Mouse (Mus musculus) lung, postnatal 10 days (tissue): Measurements from ENCODE around the gene Zfp740.
A peak's percentile ranks its signal among the peaks of the same experiment; 100 is the strongest.

ENCODE experiments used
- DNase-seq: peaks from one replicate; pipeline ENCODE4 v3.0.0; 2021

Gene Zfp740

DNA sequence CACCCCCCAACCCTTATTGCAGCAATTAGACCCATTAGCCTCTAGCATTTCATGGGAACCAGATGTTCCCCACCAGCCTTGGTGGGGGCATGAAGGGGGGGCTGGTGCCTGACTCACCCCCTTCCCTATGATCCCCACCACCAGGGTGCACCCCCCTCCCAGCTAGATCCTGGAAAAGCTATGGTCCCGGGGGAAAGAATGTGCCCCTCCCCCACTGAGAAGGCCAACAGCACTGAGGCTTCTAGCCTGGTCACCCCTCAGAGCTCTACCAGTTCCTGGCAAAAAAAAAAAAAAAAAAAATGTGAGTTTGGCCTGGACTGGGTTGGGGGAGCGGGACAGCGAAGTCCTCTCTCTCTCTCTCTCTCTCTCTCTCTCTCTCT, 45.8 kb downstream of the Zfp740 start:
- DNase-seq, result peak; percentile 64

DNA sequence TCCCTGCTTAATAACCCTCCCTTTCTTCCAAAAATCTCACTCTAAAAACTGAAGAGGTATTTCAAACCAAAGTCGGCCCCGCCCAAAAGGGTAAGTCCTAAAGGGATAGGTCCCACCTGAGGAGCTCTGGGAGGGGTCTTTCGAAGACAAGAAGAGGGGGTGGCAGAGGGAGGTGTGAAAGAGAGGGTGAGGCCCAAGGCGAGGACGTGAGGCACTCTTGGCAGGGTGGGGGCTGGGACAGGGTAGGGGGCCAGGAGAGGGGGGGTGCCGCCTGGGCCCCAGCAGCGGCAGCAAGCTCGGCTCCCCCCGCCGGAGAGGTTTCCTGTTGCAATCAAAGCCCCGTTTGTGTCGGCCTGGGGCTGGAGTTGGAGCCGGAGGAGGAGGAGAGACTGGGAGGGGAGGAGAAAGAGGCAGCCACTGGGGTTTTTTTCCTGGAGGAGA, 46.2 kb downstream of the Zfp740 start:
- DNase-seq, result peak; percentile 76

DNA sequence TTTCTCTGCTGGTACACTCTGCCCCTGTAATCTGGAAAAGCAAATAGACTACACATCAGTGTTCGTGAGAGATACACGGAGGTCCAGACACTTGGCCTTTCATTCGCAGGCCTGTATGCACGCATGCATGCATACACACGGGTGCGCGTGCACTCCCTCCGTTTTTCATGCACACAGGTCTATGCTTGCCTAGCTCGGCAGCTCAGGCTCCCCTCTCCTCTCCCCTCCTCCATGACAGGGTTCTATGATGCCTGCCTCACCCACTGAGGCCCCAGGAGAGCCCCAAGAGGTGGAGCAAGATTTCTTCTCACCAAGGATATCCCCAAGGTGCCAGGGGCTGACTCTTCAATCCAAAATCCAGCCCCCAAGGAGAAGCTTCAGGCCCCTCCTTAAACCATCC, 46.9 kb downstream of the Zfp740 start:
- no peak for DNase-seq

DNA sequence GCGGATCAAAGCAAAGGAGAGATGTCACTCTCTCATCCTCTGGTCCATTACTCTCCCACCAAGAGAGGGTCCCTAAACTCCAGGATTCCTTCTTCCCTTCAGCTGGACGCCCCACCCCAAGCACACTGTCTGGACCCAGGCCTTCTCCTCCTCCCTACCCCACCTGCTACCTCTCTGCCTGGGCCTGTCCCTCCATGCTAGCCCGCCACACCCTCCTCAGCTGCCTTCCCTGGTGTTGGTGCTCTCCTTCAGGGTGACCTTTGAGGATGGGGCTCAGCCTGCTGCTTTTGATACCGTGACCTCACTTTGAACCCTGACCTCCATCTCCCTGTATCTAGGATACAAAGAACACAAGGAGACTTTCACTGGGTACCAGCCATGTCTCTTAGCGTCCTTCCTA, 47.5 kb downstream of the Zfp740 start:
- DNase-seq, result no peak

DNA sequence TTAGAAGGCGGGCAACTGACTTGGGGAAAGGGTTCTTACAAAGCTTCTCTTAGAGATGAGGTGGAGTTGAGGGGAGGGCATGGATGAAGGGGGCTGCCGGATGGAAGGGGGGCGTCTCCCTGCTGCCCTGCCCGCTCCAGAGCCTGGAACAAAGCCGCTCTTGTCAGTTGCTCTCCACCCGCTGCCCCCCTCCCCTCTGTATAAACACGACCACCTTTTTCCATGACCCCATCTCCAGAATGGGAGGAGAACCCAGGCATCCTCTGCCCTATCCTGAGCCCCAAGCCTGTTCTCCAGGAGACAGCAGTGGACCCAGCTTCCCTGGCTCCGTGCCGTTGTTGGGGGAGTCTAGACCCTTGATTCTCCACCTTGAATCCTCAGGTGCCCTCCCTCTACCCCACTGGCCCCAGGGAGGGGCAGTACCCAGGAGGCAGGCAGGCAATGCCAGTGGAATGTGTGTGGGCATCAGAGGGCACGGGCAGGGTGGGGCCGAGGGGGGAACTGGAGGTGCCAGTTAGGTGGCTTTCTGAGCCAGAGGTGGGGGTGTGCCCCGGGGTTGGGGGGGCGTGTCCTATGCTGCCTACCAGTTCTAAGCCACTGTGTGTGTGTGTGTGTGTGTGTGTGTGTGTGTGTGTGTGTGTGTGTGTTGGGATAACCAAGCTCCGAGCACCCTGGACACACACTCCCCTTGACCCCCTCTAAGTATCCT, 52.7 kb downstream of the Zfp740 start:
- DNase-seq, result peak; percentile 76

DNA sequence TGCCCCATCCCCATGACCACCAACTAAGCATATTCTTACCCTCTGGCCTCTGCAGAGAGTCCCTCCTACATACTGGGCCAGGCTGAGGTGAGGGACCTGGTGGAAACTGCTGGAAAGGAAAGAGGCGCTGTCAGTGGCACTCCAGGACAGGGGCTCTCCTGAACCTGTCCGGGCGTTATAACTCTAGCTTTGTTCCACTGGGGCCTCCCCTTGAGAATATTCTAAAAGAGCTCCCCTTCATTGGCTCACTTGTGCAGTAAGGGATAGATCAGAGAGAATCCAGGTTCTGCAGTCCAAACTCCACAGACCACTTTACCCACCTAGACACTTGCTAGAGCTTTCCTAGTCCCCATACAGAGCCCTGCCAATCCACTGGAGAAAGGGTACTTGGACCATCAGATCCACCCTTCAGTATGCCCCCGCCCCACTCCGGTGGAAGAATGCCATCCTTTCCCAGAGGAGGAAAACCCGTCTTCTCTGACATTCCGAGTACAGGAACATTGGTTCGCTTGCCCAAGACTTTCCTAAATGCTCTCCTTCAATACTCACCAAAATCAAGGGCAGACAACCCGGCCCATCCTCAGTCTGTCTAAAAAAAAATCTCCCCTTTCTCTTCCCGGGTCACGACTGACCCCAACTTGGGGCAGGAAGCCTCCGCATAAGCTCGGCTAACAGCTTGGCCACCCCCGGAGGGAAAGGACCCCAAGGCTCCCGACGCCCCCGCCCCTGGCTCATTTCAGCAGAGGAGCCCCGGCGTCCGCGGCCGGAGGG, 53.6 kb downstream of the Zfp740 start:
- no peak for DNase-seq

DNA sequence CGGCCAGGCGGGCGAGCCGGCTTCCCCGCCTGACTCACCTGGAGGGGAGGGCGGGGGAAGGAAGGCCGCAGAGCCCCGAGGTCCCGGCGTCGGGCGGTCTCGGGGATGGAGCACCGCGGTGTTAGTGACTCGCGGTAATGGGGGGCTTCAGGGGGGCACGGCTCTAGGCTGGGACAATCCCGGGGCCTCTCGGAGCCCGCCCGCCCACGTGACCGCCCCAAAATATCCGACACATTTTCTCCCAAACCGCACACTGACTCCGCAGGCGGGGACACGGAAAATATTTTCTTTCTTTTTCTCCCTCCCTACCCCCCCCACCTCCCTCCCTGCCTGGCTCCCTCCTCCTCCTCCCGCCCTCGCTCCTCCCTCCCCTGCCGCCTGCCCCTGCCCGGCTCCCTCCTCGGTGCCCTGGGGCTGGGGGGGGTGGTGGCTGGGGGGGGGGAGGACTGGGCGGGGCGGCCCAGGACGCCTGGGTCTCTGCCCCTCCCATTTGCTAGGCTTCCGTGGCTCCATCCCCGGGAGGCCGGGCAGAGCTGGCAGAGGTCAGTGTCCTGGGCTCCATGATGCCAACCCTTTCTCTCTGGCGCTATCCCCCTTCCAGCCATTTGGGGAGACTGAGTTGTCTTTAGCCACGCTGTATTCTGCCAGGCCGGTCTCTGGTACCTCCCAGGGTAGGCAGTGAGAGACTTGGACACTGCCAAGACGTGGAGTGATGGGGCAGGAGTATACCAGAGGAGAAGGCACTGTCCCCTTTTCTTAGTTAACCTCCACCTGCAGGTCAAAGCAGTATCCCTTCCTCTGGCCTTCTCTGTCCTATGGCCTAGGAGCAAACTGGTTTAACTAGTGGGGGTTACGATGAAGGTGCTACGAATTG, 54.4 kb downstream of the Zfp740 start, which contains the start of gene Rarg:
Gene Rarg (minus strand): TSS at position 316 of the 874 bp plus-strand sequence.
- DNase-seq, result peak; percentile 79

DNA sequence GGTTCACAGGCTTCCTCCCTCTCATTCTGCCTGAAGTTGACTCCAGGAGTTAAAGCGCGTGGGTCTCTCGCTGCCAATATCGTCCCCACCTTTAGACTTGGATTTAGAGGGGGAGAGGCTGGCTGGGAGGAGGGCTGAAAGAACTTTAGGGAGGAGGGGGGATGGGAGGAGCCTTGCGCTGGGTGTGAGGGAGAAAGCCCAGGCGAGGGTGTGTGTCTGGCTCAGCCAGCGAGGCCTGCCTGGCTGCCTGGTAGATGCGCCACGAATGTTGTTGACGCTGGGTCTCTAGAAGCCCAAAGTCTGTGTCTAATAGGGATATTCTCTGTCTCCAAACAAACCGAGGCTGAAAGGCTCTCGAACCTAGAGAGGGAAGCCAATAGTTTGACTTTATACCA, 55.0 kb downstream of the Zfp740 start:
- peak; percentile 85 for DNase-seq

DNA sequence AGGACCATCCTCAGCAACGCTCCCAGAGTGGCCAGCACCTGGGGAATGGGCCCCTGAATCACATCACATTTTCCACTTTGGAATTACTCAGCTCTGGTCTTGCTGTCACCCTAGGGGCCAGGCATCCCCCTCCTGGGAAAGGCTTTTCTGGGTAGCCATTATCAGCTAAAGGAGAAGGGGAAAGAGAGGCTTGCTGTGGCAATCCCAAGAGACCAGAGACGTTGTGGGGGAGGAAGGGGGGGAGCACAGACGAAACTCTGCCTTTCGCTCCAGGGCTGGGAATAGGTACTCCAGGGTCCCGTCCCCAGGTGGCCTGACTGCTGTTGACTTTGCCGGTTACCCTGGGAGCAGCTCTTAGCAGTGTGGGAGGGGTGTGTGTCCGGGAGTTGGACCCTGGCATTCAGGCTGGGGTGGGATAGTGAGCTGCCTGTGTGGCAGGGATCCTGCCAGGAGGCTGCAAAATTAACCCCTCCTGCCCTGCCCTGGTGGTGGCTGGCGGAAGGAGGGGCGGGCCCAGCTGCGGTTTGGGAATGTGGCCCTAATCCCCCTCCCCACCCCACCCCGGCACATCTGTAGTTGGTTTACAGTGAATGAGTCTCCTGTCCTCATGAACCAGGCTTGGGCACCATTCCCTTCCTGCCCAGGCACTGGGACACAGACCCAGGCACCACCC, 55.7 kb downstream of the Zfp740 start:
- no peak for DNase-seq

DNA sequence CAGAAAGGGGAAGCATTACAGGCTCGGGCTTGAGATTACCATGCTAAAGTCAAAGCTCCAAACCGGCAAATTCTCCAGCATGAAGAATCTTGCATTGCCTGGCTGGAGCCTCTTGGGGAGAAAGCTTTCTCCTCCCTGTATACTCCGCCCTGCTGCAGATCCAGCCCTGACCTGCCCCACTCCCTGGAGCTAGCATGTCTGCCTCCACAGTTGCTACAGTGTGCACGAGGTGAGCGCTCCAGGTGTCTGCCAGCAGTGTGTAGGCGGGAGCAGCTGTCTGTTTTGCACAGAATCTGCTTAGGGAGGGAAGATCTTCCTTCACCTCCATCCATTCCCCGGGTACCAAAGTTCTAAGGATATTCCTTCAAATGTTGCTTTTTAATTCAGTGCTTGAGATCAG, 59.5 kb downstream of the Zfp740 start:
- no peak for DNase-seq

DNA sequence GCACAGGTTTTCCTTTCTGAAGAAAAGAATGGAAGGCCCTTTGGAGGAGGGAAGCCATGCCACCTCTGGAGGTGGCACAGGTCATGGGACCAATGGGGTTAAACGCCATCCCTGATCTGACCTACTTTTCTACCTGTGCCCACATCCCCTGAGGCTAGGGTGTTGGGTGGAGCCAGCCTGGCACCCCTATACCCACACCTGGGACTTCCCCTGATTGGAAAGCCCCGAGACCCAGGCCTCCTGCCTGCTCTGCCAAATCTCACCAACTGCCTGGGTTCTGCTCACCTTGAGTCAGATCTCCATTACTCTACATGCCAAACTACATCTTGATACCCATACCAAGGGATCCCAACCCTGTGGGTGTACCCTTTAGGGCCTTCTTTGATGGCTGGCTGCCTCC, 60.0 kb downstream of the Zfp740 start:
- no peak for DNase-seq
